19 mouse cellular contexts compared by ENCODE assay signal in the genomic region with DNA sequence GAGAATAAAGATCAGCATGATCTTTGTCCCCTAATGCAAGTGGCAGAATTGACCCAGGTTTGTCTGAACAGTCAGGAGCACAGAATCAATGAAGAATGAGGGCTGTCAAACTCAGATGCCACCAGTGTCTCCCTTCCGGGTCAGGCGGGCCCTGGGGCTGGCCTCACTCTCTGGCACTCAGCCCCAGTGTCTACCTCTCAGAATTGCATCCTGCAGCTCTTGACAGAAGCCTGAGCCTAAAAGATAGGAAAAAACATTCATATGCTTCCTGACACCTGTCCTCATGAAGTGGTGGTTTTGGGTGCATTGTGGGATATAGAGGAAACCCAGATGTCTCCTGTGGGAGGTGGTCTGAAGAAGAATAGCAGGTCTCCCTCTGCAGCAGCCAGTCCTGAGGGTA.
DNase-seq lines count a peak whose midpoint lies in the region; ATAC-seq lines count a peak whose summit lies in the region.
"Had no signal": no experiment of that assay in that cellular context is flagged by ENCODE, and none has a peak within 500 bp of the region (broad histone marks: within the 10 kb centered on the region; RNA-seq: fewer than 3 reads in every experiment).

No protein-coding gene starts in this region.

- H3K4me1 ChIP-seq in forebrain, embryonic 15.5 days = peaks cover 12% of the 10 kb centered on the region; the same call in 1 of the 2 replicates
- H3K4me1 ChIP-seq in forebrain, embryonic 14.5 days (ENCODE audit: control insufficient read depth, insufficient read depth, low read length) = no peaks in the 10 kb centered on the region
- no peaks in the 10 kb centered on the region for H3K4me1 ChIP-seq in hindbrain, embryonic 11.5 days (replicated peaks; ENCODE audit: control insufficient read depth, insufficient read depth, low read length)
- H3K4me1 ChIP-seq: forebrain, embryonic 10.5 days; forebrain, embryonic 13.5 days; heart, embryonic 15.5 days had no signal

- peak; percentile 64 for DNase-seq in cerebellum, adult 9-10 months
- no peak for DNase-seq in forebrain, embryonic 14.5 days (ENCODE audit: low spot score)
- peak; percentile 24 for DNase-seq in 416B (ENCODE audit: low read depth)
- DNase-seq in hindbrain, embryonic 11.5 days (ENCODE audit: low spot score) = no peak
- DNase-seq: gastrocnemius, postnatal 25 days; heart, adult 18-20 months; heart, postnatal 10 days; heart, postnatal 36 days; kidney, adult 2 months had no signal

- ATAC-seq in cerebellum, adult (ENCODE audit: insufficient number of reproducible peaks, low FRiP score, low TSS enrichment) = no peak
- no peak for ATAC-seq in forebrain, embryonic 15.5 days (replicated peaks)
- ATAC-seq in forebrain, embryonic 14.5 days = no peak
- ATAC-seq in hindbrain, embryonic 11.5 days (ENCODE audit: low FRiP score) = no peak
- ATAC-seq: CD4-positive, CD25-positive, alpha-beta regulatory T cell, adult 4 months; forebrain, embryonic 13.5 days; intestine, postnatal 0 days had no signal

- H3K9me3 ChIP-seq in forebrain, embryonic 15.5 days = no peaks in the 10 kb centered on the region
- no peaks in the 10 kb centered on the region for H3K9me3 ChIP-seq in forebrain, embryonic 14.5 days (replicated peaks; ENCODE audit: control insufficient read depth, low read length)
- H3K9me3 ChIP-seq in hindbrain, embryonic 11.5 days (ENCODE audit: control insufficient read depth, low read length) = no peaks in the 10 kb centered on the region
- H3K9me3 ChIP-seq: forebrain, embryonic 10.5 days; forebrain, embryonic 13.5 days; heart, embryonic 12.5 days; heart, embryonic 15.5 days; hindbrain, embryonic 12.5 days; hindbrain, embryonic 15.5 days had no signal

- H3K4me3 ChIP-seq in forebrain, embryonic 15.5 days = no peak overlapping the region
- no peak overlapping the region for H3K4me3 ChIP-seq in forebrain, embryonic 14.5 days (ENCODE audit: low read depth, low read length)
- H3K4me3 ChIP-seq in hindbrain, embryonic 11.5 days (ENCODE audit: low read depth, low read length) = no peak overlapping the region
- H3K4me3 ChIP-seq: forebrain, embryonic 10.5 days; forebrain, embryonic 13.5 days; heart, embryonic 12.5 days; heart, embryonic 15.5 days; hindbrain, embryonic 12.5 days; hindbrain, embryonic 15.5 days had no signal

- 90% methylated on average over 2 of the region's 2 CpGs for WGBS in forebrain, embryonic 15.5 days
- WGBS in forebrain, embryonic 14.5 days = 82% methylated on average over 2 of the region's 2 CpGs
- WGBS in hindbrain, embryonic 11.5 days = 95% methylated on average over 2 of the region's 2 CpGs

- no peaks in the 10 kb centered on the region for H3K27me3 ChIP-seq in forebrain, embryonic 15.5 days
- H3K27me3 ChIP-seq in forebrain, embryonic 14.5 days (replicated peaks; ENCODE audit: control insufficient read depth, insufficient read depth, low read length) = no peaks in the 10 kb centered on the region
- no peaks in the 10 kb centered on the region for H3K27me3 ChIP-seq in hindbrain, embryonic 11.5 days (ENCODE audit: control insufficient read depth, insufficient read depth, low read length)
- H3K27me3 ChIP-seq: forebrain, embryonic 13.5 days; hindbrain, embryonic 15.5 days had no signal

- peak overlapping the region; percentile 67 for H3K27ac ChIP-seq in forebrain, embryonic 15.5 days (replicated peaks)
- no peak overlapping the region for H3K27ac ChIP-seq in forebrain, embryonic 14.5 days (ENCODE audit: low read depth, low read length)
- no peak overlapping the region for H3K27ac ChIP-seq in hindbrain, embryonic 11.5 days (ENCODE audit: low read depth, low read length)
- H3K27ac ChIP-seq: forebrain, embryonic 10.5 days; forebrain, embryonic 13.5 days; heart, embryonic 15.5 days; hindbrain, embryonic 12.5 days; hindbrain, embryonic 15.5 days had no signal

- no peak overlapping the region for H3K9ac ChIP-seq in forebrain, embryonic 15.5 days (replicated peaks)
- H3K9ac ChIP-seq in forebrain, embryonic 14.5 days (ENCODE audit: low read length) = no peak overlapping the region
- H3K9ac ChIP-seq in hindbrain, embryonic 11.5 days (ENCODE audit: low read depth, low read length) = no peak overlapping the region
- H3K9ac ChIP-seq: forebrain, embryonic 13.5 days; heart, embryonic 12.5 days; heart, embryonic 15.5 days; hindbrain, embryonic 12.5 days; hindbrain, embryonic 15.5 days had no signal

- no peak overlapping the region for H3K4me2 ChIP-seq in forebrain, embryonic 15.5 days (replicated peaks)
- no peak overlapping the region for H3K4me2 ChIP-seq in forebrain, embryonic 14.5 days (ENCODE audit: low read length)
- no peak overlapping the region for H3K4me2 ChIP-seq in hindbrain, embryonic 11.5 days (replicated peaks; ENCODE audit: low read depth, low read length)
- H3K4me2 ChIP-seq: forebrain, embryonic 13.5 days; heart, embryonic 12.5 days; heart, embryonic 15.5 days; hindbrain, embryonic 12.5 days; hindbrain, embryonic 15.5 days had no signal

- H3K36me3 ChIP-seq in forebrain, embryonic 15.5 days = no peaks in the 10 kb centered on the region
- no peaks in the 10 kb centered on the region for H3K36me3 ChIP-seq in forebrain, embryonic 14.5 days (ENCODE audit: control insufficient read depth, insufficient read depth, low read length)
- H3K36me3 ChIP-seq in hindbrain, embryonic 11.5 days (ENCODE audit: control insufficient read depth, insufficient read depth, low read length) = no peaks in the 10 kb centered on the region
- H3K36me3 ChIP-seq: forebrain, embryonic 10.5 days; heart, embryonic 12.5 days; heart, embryonic 15.5 days; hindbrain, embryonic 12.5 days; hindbrain, embryonic 15.5 days had no signal

Comparison
In these comparisons a context has a peak if more than half of its experiments do, and no peak if none do; other contexts are left out.
1. DNase-seq: peak in cerebellum, adult 9-10 months (single experiment) and 416B (single experiment); none in forebrain, embryonic 14.5 days (single experiment) and hindbrain, embryonic 11.5 days (single experiment).